Mouse (Mus musculus): ENCODE measurements at regions not wholly inside any gene's neighbourhood (a gene's known extent, or its start where the extent isn't known, plus 50 kb on each side); places are given as distances from the start of the nearest gene placed in this dataset.

DNA sequence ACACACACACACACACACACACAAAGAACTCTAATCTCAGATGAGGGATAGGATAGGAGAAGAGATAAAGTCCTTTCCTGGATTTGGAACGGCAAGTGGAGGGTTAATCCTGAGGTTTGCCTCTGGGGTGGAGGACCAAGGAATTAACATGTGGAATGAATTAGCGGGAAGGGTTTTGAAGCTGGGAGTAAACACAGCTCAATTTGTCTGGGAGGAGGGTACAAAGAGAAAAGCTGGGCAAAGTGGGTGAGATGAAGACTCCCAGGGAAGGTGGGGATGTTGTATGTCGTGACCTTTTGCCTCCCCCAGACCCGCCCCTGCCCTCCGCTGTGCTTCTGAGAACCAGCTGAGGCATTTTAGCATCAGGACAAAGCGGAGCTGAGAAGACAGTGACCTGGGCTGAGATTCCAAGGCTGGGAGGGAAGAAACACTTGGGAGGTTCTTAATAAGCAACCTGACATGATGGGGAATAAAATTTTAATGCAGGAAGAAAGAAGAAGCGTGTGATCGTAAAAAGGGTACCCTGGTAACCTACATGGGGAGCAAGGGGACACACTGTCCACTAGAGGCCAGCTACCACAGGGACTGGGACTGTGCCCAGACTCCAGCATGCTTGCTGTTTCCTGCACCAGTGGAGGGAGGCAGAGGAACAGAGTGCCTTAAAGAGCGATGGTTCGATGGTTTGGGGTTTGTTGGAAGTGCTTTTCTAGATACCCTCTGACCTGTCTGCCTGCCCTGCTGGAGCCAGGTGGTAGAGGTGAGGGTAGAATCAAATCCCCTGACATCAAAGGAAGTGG lies 264.0 kb downstream of the H2al1j start:
- peak; percentile 10 for DNase-seq
- WGBS, result 40% methylated on average over 9 of the region's 10 CpGs
- Histone ChIP-seq H3K4me1 (ENCODE audit: control insufficient read depth, insufficient read depth, low read length) (no peaks in the 10 kb centered on the region), H3K27me3 (replicated peaks; ENCODE audit: control insufficient read depth, insufficient read depth, low read length) (0 out of 2 replicates have a peak, but pooled peaks cover 1% of the 10 kb centered on the region), H3K27ac (ENCODE audit: insufficient read depth, low read depth, low read length) (no peak overlapping the region), H3K4me3 (ENCODE audit: insufficient read depth, low read depth, low read length) (no peak overlapping the region), H3K36me3 (ENCODE audit: control insufficient read depth, insufficient read depth, low read length) (no peaks in the 10 kb centered on the region)
- TF ChIP-seq POLR2A (IDR thresholded peaks at IDR 0.05; ENCODE audit: low read depth, low read length) (no peak), CTCF (conservative IDR thresholded peaks at IDR 0.05; ENCODE audit: insufficient read depth, insufficient read length, low read depth, low read length) (peak; percentile 37; the same call in 1 of the 2 replicates)

GRCm38 (mm10) chrX:11594542-11594941 lies 266.9 kb downstream of the H2al1j start:
- no peaks in the 10 kb centered on the region for H3K4me1 ChIP-seq (ENCODE audit: control insufficient read depth, insufficient read depth, low read length)
- H3K27me3 ChIP-seq (replicated peaks; ENCODE audit: control insufficient read depth, insufficient read depth, low read length), result 0 out of 2 replicates have a peak, but pooled peaks cover 1% of the 10 kb centered on the region
- H3K4me3 ChIP-seq (ENCODE audit: insufficient read depth, low read depth, low read length), result no peak overlapping the region
- no peak for TF ChIP-seq POLR2A (IDR thresholded peaks at IDR 0.05; ENCODE audit: low read depth, low read length)
- no peak for TF ChIP-seq CTCF (conservative IDR thresholded peaks at IDR 0.05; ENCODE audit: insufficient read depth, insufficient read length, low read depth, low read length)
- H3K36me3 ChIP-seq (ENCODE audit: control insufficient read depth, insufficient read depth, low read length), result no peaks in the 10 kb centered on the region
- peak; percentile 27 for DNase-seq
- no peak overlapping the region for H3K27ac ChIP-seq (ENCODE audit: insufficient read depth, low read depth, low read length)
- WGBS, result 36% methylated on average over 3 of the region's 3 CpGs

- no peak overlapping the region for H3K27ac ChIP-seq (ENCODE audit: insufficient read depth, low read depth, low read length)
- no peaks in the 10 kb centered on the region for H3K36me3 ChIP-seq (ENCODE audit: control insufficient read depth, insufficient read depth, low read length)
- H3K27me3 ChIP-seq (replicated peaks; ENCODE audit: control insufficient read depth, insufficient read depth, low read length), result no peaks in the 10 kb centered on the region
- no peaks in the 10 kb centered on the region for H3K4me1 ChIP-seq (ENCODE audit: control insufficient read depth, insufficient read depth, low read length)
- no peak for DNase-seq
- no peak for TF ChIP-seq CTCF (conservative IDR thresholded peaks at IDR 0.05; ENCODE audit: insufficient read depth, insufficient read length, low read depth, low read length)
- TF ChIP-seq POLR2A (IDR thresholded peaks at IDR 0.05; ENCODE audit: low read depth, low read length), result no peak
- no peak overlapping the region for H3K4me3 ChIP-seq (ENCODE audit: insufficient read depth, low read depth, low read length)
- WGBS, result 76% methylated on average over 7 of the region's 7 CpGs
These were observed 269.9 kb downstream of the H2al1j start for GRCm38 (mm10) chrX:11597548-11597947.

DNA sequence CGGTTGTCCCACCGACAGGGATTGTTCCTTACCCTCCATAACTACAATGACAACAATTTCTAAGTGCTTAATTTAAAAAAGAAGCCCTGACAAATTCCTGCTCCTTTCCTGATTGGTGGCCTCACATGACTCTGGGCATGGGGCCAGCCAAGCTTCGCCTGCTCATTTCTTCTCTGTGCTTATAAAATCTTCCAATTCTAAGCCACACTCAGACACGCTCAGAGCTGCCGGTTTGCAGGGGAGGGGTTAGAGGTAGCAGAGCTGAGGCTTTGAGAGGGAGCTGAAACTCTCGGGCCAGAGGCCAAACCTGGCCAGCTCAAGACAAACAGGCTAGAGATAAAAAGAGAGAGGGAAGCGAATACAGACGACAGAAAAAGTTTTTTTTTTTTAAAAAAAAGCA lies 286.6 kb downstream of the H2al1j start:
- H3K4me1 ChIP-seq (ENCODE audit: control insufficient read depth, insufficient read depth, low read length), result no peaks in the 10 kb centered on the region
- no peak overlapping the region for H3K27ac ChIP-seq (ENCODE audit: insufficient read depth, low read depth, low read length)
- DNase-seq, result peak; percentile 69
- H3K4me3 ChIP-seq (ENCODE audit: insufficient read depth, low read depth, low read length), result no peak overlapping the region
- TF ChIP-seq POLR2A (IDR thresholded peaks at IDR 0.05; ENCODE audit: low read depth, low read length), result no peak
- no peak for TF ChIP-seq CTCF (conservative IDR thresholded peaks at IDR 0.05; ENCODE audit: insufficient read depth, insufficient read length, low read depth, low read length)
- no peaks in the 10 kb centered on the region for H3K27me3 ChIP-seq (replicated peaks; ENCODE audit: control insufficient read depth, insufficient read depth, low read length)
- H3K36me3 ChIP-seq (ENCODE audit: control insufficient read depth, insufficient read depth, low read length), result no peaks in the 10 kb centered on the region
- 17% methylated on average over 8 of the region's 8 CpGs for WGBS

- peak overlapping the region; percentile 35; the same call in 1 of the 2 replicates for H3K27ac ChIP-seq (ENCODE audit: insufficient read depth, low read depth, low read length)
- no peaks in the 10 kb centered on the region for H3K36me3 ChIP-seq (ENCODE audit: control insufficient read depth, insufficient read depth, low read length)
- WGBS, result 33% methylated on average over 19 of the region's 19 CpGs
- no peaks in the 10 kb centered on the region for H3K27me3 ChIP-seq (replicated peaks; ENCODE audit: control insufficient read depth, insufficient read depth, low read length)
- H3K4me3 ChIP-seq (ENCODE audit: insufficient read depth, low read depth, low read length), result no peak overlapping the region
- DNase-seq, result peak; percentile 56
- TF ChIP-seq CTCF (conservative IDR thresholded peaks at IDR 0.05; ENCODE audit: insufficient read depth, insufficient read length, low read depth, low read length), result no peak
- TF ChIP-seq POLR2A (IDR thresholded peaks at IDR 0.05; ENCODE audit: low read depth, low read length), result no peak
- H3K4me1 ChIP-seq (ENCODE audit: control insufficient read depth, insufficient read depth, low read length), result no peaks in the 10 kb centered on the region
These were observed 293.6 kb downstream of the H2al1j start for GRCm38 (mm10) chrX:11621045-11621763.

- H3K27ac ChIP-seq (ENCODE audit: insufficient read depth, low read depth, low read length), result no peak overlapping the region
- H3K4me3 ChIP-seq (ENCODE audit: insufficient read depth, low read depth, low read length), result no peak overlapping the region
- 69% methylated on average over 10 of the region's 10 CpGs for WGBS
- DNase-seq, result no peak
- TF ChIP-seq POLR2A (IDR thresholded peaks at IDR 0.05; ENCODE audit: low read depth, low read length) (no peak), CTCF (conservative IDR thresholded peaks at IDR 0.05; ENCODE audit: insufficient read depth, insufficient read length, low read depth, low read length) (no peak)
- no peaks in the 10 kb centered on the region for H3K4me1 ChIP-seq (ENCODE audit: control insufficient read depth, insufficient read depth, low read length)
- H3K27me3 ChIP-seq (replicated peaks; ENCODE audit: control insufficient read depth, insufficient read depth, low read length), result no peaks in the 10 kb centered on the region
- no peaks in the 10 kb centered on the region for H3K36me3 ChIP-seq (ENCODE audit: control insufficient read depth, insufficient read depth, low read length)
These were observed 298.8 kb downstream of the H2al1j start for GRCm38 (mm10) chrX:11626274-11626878.

DNA sequence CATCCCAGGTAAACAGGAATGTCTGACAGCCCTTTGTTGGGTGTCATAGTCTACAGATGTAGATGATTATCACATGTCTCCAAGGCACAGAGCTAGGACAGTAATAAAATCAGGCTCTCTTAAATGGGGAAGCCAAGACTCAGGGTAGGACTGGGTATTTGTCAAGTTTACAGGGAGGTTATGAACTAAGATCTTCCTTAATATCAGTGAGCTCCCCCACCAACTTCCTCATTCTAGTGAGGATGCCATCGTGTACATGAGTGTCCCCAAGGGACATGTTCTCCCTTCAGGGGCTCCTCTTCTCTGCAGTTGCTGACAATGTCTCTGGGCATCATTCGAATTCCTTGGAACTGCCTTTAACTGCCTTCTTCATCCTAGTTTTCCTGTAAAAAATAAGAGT lies 301.7 kb downstream of the H2al1j start:
- no peak for DNase-seq

More for the DNA sequence above, 301.7 kb downstream of the H2al1j start:
- no peaks in the 10 kb centered on the region for H3K4me1 ChIP-seq (ENCODE audit: control insufficient read depth, insufficient read depth, low read length)
- TF ChIP-seq POLR2A (IDR thresholded peaks at IDR 0.05; ENCODE audit: low read depth, low read length) (no peak), CTCF (conservative IDR thresholded peaks at IDR 0.05; ENCODE audit: insufficient read depth, insufficient read length, low read depth, low read length) (no peak)
- no peak overlapping the region for H3K4me3 ChIP-seq (ENCODE audit: insufficient read depth, low read depth, low read length)
- no peaks in the 10 kb centered on the region for H3K36me3 ChIP-seq (ENCODE audit: control insufficient read depth, insufficient read depth, low read length)
- H3K27ac ChIP-seq (ENCODE audit: insufficient read depth, low read depth, low read length), result no peak overlapping the region
- no peaks in the 10 kb centered on the region for H3K27me3 ChIP-seq (replicated peaks; ENCODE audit: control insufficient read depth, insufficient read depth, low read length)
- WGBS, result 75% methylated on average over 2 of the region's 2 CpGs
